Mouse (Mus musculus) frontal cortex, adult (tissue): ENCODE data around the gene Gm3029.
"Not testable (repeated sequence)": the region's sequence is repeated elsewhere in the genome, so short reads cannot be mapped to it uniquely, and the experiment has no call there.

Experiments used
- ATAC-seq: cut with Nextera tagmentation; 2 replicates; pipeline ENCODE4 v1.9.2; 2017; ENCODE audit warnings: mild to moderate bottlenecking, moderate library complexity, mixed read lengths; ENCODE audit not compliant: low TSS enrichment

Gene Gm3029

DNA sequence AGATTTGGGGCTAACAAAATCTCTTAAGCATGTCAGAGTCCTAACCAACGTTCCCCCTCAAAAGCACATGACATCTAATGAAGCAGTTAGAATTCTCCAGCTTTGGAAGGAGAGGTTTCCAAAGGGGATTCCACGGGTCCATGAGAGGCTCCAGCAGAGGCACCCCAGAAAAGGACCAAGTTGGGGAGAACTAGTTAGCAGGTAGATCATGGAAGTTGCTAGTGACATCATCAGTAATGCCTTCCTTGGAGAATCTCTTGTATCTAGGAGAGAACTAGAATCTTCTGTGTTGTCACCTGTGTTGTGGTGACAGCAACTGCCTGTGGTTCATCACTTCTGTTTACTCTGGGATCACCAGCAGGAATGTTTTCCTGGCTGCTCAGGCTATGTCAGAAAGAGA lies at the start of gene Gm3029:
Gm3029 (plus strand) TSS at position 301 of the 400 bp plus-strand sequence.
- ATAC-seq = not testable (repeated sequence)

DNA sequence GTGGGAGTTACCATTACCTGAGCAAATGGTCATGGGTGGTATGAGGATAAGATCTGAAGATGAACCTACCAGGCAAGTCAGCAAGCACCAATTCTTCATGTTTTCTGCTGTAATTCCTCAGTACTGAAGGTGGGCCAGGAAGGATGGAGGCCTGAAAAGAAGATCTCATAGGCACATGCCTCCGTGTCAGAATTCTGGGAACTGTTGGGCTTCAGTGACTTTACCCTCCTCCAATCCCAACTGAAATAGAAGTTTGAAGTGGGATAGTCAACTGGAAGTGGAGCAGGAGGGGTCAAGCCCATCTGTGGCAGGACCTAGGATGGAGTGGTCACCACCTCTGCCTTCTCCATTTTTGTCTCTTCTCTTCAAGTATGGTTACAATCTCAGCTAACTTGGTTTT lies 47.7 kb upstream of the Gm3029 start, which contains the start of gene Gm2916:
Gm2916 (plus strand) TSS at position 301 of the 400 bp plus-strand sequence.
- not testable (repeated sequence) for ATAC-seq

DNA sequence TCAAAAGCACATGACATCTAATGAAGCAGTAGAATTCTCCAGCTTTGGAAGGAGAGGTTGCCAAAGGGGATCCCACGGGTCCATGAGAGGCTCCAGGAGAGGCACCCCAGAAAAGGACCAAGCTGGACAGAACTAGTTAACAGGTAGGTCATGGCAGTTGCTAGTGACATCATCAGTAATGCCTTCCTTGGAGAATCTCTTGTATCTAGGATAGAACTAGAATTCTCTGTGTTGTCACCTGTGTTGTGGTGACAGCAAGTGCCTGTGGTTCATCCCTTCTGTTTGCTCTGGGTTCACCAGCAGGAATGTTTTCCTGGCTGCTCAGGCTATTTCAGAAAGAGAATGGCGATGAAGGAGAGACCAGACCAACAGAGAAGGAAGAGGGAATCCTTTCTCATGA lies 31.7 kb downstream of the Gm3029 start, which contains the start of gene Gm3095:
Gm3095 (plus strand) TSS at position 301 of the 400 bp plus-strand sequence.
- not testable (repeated sequence) for ATAC-seq
